Mouse (Mus musculus): Measurements from ENCODE around the gene Ccr10.

DNA sequence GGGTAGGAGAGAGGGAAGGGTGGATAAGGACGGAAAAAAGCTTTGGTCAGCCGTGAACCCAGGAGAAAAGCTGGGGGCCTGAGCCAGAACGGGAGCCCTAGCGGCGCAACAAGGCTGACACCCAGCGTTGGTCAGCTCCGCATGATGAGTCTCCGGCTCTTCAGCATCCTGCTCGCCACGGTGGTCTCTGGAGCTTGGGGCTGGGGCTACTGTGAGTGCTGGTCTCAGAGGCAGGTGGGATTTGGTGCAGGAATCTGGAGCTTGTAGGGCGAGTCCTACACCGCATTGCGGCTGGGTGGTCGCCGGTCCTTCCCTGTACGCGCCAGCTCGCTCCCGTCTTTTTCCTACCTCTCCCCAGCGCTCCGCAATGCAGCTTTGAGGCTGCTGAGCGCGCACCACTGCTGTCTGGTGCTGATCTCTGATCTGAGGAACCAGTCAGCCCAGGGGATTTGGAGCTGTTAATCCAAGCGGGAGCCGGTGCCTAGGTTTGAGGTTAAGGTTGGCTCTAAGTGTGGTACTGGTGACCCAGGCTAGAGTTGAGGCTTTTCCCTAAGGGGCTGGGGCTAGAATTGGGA lies 961 bp upstream of the Ccr10 start:
- TF ChIP-seq CTCF (IDR thresholded peaks at IDR 0.05; ENCODE audit: low read depth) (peak; percentile 62), EP300 (optimal IDR thresholded peaks at IDR 0.05) (no peak)
